Mouse (Mus musculus): ENCODE data around the gene Mamdc4.

The Mamdc4 gene

GRCm38 (mm10) chr2:25574579-25575431 is at the start of gene Mamdc4, which contains the start of gene Phpt1:
TSS of gene Mamdc4 (minus strand) at chr2:25574845.
TSS of gene Phpt1 (minus strand) at chr2:25575224.
- DNase-seq (ENCODE audit: low spot score), result peak; percentile 97

GRCm38 (mm10) chr2:25621229-25622200 is 46.9 kb upstream of the Mamdc4 start, which contains the start of gene Tmem141:
TSS of gene Tmem141 (minus strand) at chr2:25622005.
- peak; percentile 80 for DNase-seq (ENCODE audit: low spot score)

- DNase-seq (ENCODE audit: low spot score), result no peak
These were observed 46.2 kb upstream of the Mamdc4 start for GRCm38 (mm10) chr2:25620852-25621228.

- no peak for DNase-seq (ENCODE audit: low spot score)
These were observed 45.7 kb upstream of the Mamdc4 start for GRCm38 (mm10) chr2:25620386-25620785.

- no peak for DNase-seq (ENCODE audit: low spot score)
These were observed 42.9 kb upstream of the Mamdc4 start, which contains the start of gene Ccdc183 for GRCm38 (mm10) chr2:25617578-25617977. TSS of gene Ccdc183 (minus strand) at chr2:25617678.

- no peak for DNase-seq (ENCODE audit: low spot score)
These were observed 41.8 kb upstream of the Mamdc4 start for GRCm38 (mm10) chr2:25616398-25616797.

GRCm38 (mm10) chr2:25608671-25609070 is 34.0 kb upstream of the Mamdc4 start:
- DNase-seq (ENCODE audit: low spot score), result no peak

- peak; percentile 87 for DNase-seq (ENCODE audit: low spot score)
These were observed 33.3 kb upstream of the Mamdc4 start, which contains the start of gene Rabl6 for GRCm38 (mm10) chr2:25607761-25608622. TSS of gene Rabl6 (minus strand) at chr2:25608521.

- DNase-seq (ENCODE audit: low spot score), result no peak
These were observed 27.9 kb upstream of the Mamdc4 start for GRCm38 (mm10) chr2:25602526-25602925.

- DNase-seq (ENCODE audit: low spot score), result no peak
These were observed 25.4 kb upstream of the Mamdc4 start for GRCm38 (mm10) chr2:25600037-25600436.

- DNase-seq (ENCODE audit: low spot score), result no peak
These were observed 24.1 kb upstream of the Mamdc4 start for GRCm38 (mm10) chr2:25598749-25599148.

GRCm38 (mm10) chr2:25596765-25597510 is 22.3 kb upstream of the Mamdc4 start:
- no peak for DNase-seq (ENCODE audit: low spot score)

- DNase-seq (ENCODE audit: low spot score), result peak; percentile 32
These were observed 17.2 kb upstream of the Mamdc4 start for GRCm38 (mm10) chr2:25591863-25592262.

- no peak for DNase-seq (ENCODE audit: low spot score)
These were observed 13.7 kb upstream of the Mamdc4 start for GRCm38 (mm10) chr2:25588227-25588907.

GRCm38 (mm10) chr2:25587290-25587689 is 12.6 kb upstream of the Mamdc4 start:
- DNase-seq (ENCODE audit: low spot score), result no peak

GRCm38 (mm10) chr2:25585601-25586000 is 11.0 kb upstream of the Mamdc4 start:
- no peak for DNase-seq (ENCODE audit: low spot score)

GRCm38 (mm10) chr2:25584856-25585255 is 10.2 kb upstream of the Mamdc4 start:
- DNase-seq (ENCODE audit: low spot score), result no peak

GRCm38 (mm10) chr2:25584152-25584551 is 9.5 kb upstream of the Mamdc4 start:
- DNase-seq (ENCODE audit: low spot score), result no peak

- DNase-seq (ENCODE audit: low spot score), result no peak
These were observed 8.9 kb upstream of the Mamdc4 start for GRCm38 (mm10) chr2:25583571-25583970.

- DNase-seq (ENCODE audit: low spot score), result no peak
These were observed 8.5 kb upstream of the Mamdc4 start for GRCm38 (mm10) chr2:25583120-25583481.

Data from adipocyte (in vitro differentiated cells).